Mouse (Mus musculus): ENCODE data around the gene Tomm40l. TPM values are rescaled to one million over a fixed set of nuclear protein-coding genes. Genes with fewer than 3 reads are reported as not detected.

Tomm40l gene
- polyA plus RNA-seq (2012; rRNA removed), result 47.7 and 50.1 TPM in 2 replicates

GRCm38 (mm10) chr1:171222238-171223155 lies at the start of gene Tomm40l:
Gene Tomm40l, minus strand, starts transcription at chr1:171222514.

GRCm38 (mm10) chr1:171269848-171270572 lies 47.7 kb upstream of the Tomm40l start, which contains the start of gene B4galt3:
Gene B4galt3, plus strand, starts transcription at chr1:171270328.

GRCm38 (mm10) chr1:171250680-171251593 lies 28.6 kb upstream of the Tomm40l start, which contains the start of gene Ndufs2:
Gene Ndufs2, minus strand, starts transcription at chr1:171251388.

GRCm38 (mm10) chr1:171249913-171250600 lies 27.7 kb upstream of the Tomm40l start, which contains the start of gene Adamts4:
Gene Adamts4, plus strand, starts transcription at chr1:171250421.

GRCm38 (mm10) chr1:171234126-171234525 lies 11.8 kb upstream of the Tomm40l start, which contains the start of gene Fcer1g:
Gene Fcer1g, minus strand, starts transcription at chr1:171234365.

GRCm38 (mm10) chr1:171224857-171225256 lies 2.5 kb upstream of the Tomm40l start, which contains the start of gene Apoa2:
Gene Apoa2, plus strand, starts transcription at chr1:171225054.

GRCm38 (mm10) chr1:171213801-171214496 lies 8.4 kb downstream of the Tomm40l start, which contains the start of gene Nr1i3:
Gene Nr1i3, plus strand, starts transcription at chr1:171213970.

GRCm38 (mm10) chr1:171195887-171196397 lies 26.4 kb downstream of the Tomm40l start, which contains the start of gene Pcp4l1:
Gene Pcp4l1, minus strand, starts transcription at chr1:171196268.

Other genes with a start within 250 kb of the Tomm40l start
- 2.0 and 2.4 TPM in 2 replicates for gene Fcgr2b, start 246.0 kb downstream of the Tomm40l start, polyA plus RNA-seq (2012; rRNA removed)
- 0.32 and 0.34 TPM in 2 replicates for gene Fcgr4, start 203.6 kb downstream of the Tomm40l start, polyA plus RNA-seq (2012; rRNA removed)
- gene Fcgr3, start 157.6 kb downstream of the Tomm40l start, polyA plus RNA-seq (2012; rRNA removed), result 5.2 and 7.3 TPM in 2 replicates
- 5.2 and 8.0 TPM in 2 replicates for gene Cfap126, start 108.6 kb downstream of the Tomm40l start, polyA plus RNA-seq (2012; rRNA removed)
- 233 and 246 TPM in 2 replicates for gene Sdhc, start 71.9 kb downstream of the Tomm40l start, polyA plus RNA-seq (2012; rRNA removed)
- 0.70 and 10.6 TPM in 2 replicates for gene Mpz, start 71.8 kb downstream of the Tomm40l start, polyA plus RNA-seq (2012; rRNA removed)
- 15.7 and 19.8 TPM in 2 replicates for gene Pcp4l1, start 26.2 kb downstream of the Tomm40l start, polyA plus RNA-seq (2012; rRNA removed)
- 0.03 and 0.06 TPM in 2 replicates for gene Nr1i3, start 8.5 kb downstream of the Tomm40l start, polyA plus RNA-seq (2012; rRNA removed)
- gene Apoa2, start 2.5 kb upstream of the Tomm40l start, polyA plus RNA-seq (2012; rRNA removed), result 2.4 and 3.0 TPM in 2 replicates
- 13.6 and 15.5 TPM in 2 replicates for gene Fcer1g, start 11.9 kb upstream of the Tomm40l start, polyA plus RNA-seq (2012; rRNA removed)
- 4.1 and 4.2 TPM in 2 replicates for gene Adamts4, start 27.9 kb upstream of the Tomm40l start, polyA plus RNA-seq (2012; rRNA removed)
- gene Ndufs2, start 28.9 kb upstream of the Tomm40l start, polyA plus RNA-seq (2012; rRNA removed), result 131 and 134 TPM in 2 replicates
- 90.9 and 94.0 TPM in 2 replicates for gene B4galt3, start 47.8 kb upstream of the Tomm40l start, polyA plus RNA-seq (2012; rRNA removed)
- gene Ppox, start 58.7 kb upstream of the Tomm40l start, polyA plus RNA-seq (2012; rRNA removed), result 66.2 and 67.0 TPM in 2 replicates
- gene Usp21, start 65.5 kb upstream of the Tomm40l start, polyA plus RNA-seq (2012; rRNA removed), result 93.2 and 96.4 TPM in 2 replicates
- gene Ufc1, start 72.5 kb upstream of the Tomm40l start, polyA plus RNA-seq (2012; rRNA removed), result 67.6 and 71.7 TPM in 2 replicates
- 57.8 and 58.7 TPM in 2 replicates for gene Dedd, start 106.6 kb upstream of the Tomm40l start, polyA plus RNA-seq (2012; rRNA removed)
- 64.1 and 65.4 TPM in 2 replicates for gene Nit1, start 123.1 kb upstream of the Tomm40l start, polyA plus RNA-seq (2012; rRNA removed)
- 80.6 and 91.3 TPM in 2 replicates for gene Pfdn2, start 123.2 kb upstream of the Tomm40l start, polyA plus RNA-seq (2012; rRNA removed)
- 3.4 and 3.6 TPM in 2 replicates for gene Klhdc9, start 138.3 kb upstream of the Tomm40l start, polyA plus RNA-seq (2012; rRNA removed)
- 2.2 and 4.1 TPM in 2 replicates for gene Nectin4, start 147.6 kb upstream of the Tomm40l start, polyA plus RNA-seq (2012; rRNA removed)
- 0.44 and 0.48 TPM in 2 replicates for gene Arhgap30, start 166.4 kb upstream of the Tomm40l start, polyA plus RNA-seq (2012; rRNA removed)
- gene Usf1, start 188.8 kb upstream of the Tomm40l start, polyA plus RNA-seq (2012; rRNA removed), result 186 and 199 TPM in 2 replicates
- gene Tstd1, start 196.4 kb upstream of the Tomm40l start, polyA plus RNA-seq (2012; rRNA removed), result 3.8 and 4.4 TPM in 2 replicates
- 4.3 and 5.2 TPM in 2 replicates for gene F11r, start 215.0 kb upstream of the Tomm40l start, polyA plus RNA-seq (2012; rRNA removed)

Measured in central nervous system, embryonic 18 days (tissue).